Mouse (Mus musculus): ENCODE data around the gene Cd44.

Cd44 gene

DNA sequence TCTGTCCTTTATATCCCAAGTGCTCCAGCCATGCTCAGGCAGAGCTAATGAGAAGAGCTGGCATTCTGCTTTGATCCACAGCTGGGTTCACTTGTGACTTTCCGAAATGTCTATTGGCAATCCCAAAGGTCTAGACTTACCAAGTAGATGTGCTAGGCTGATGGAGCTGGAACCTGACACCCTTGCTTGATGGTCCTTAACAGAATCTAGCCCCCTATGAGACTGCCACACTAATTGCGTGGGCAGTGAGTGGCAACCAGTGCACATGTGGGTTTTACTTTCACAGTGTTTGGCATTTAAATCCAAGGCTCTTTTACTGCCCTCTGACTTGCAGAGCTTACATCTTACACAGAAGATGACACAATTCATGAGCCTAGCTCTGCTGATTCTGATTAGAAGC lies 29.0 kb downstream of the Cd44 start:
- DNase-seq (ENCODE audit: low read depth, low spot score), result no peak

- no peak for DNase-seq (ENCODE audit: low read depth, low spot score)
These were observed 33.0 kb downstream of the Cd44 start for GRCm38 (mm10) chr2:102868444-102868843.

- DNase-seq (ENCODE audit: low read depth, low spot score), result no peak
These were observed 33.9 kb downstream of the Cd44 start for GRCm38 (mm10) chr2:102867396-102868088.

GRCm38 (mm10) chr2:102866594-102866993 lies 34.9 kb downstream of the Cd44 start:
- no peak for DNase-seq (ENCODE audit: low read depth, low spot score)

DNA sequence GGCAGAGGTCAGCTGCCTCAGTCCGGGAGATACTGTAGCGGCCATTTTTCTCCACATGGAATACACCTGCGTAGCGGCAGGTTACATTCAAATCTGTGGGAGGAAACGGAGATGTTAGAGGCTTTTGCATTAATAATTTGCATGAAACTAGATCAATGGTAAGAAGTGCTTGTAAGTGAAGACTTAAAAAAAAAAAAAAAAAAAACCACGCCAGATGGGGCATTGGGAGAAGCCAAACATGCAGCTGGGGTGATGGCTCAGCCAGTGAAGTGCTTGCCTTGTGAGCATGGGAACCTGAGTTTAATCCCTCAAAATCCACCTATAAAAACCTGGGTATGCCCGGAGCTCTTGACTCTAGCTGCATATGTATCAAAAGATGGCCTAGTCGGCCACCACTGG lies 36.1 kb downstream of the Cd44 start:
- DNase-seq (ENCODE audit: low read depth, low spot score), result no peak

DNA sequence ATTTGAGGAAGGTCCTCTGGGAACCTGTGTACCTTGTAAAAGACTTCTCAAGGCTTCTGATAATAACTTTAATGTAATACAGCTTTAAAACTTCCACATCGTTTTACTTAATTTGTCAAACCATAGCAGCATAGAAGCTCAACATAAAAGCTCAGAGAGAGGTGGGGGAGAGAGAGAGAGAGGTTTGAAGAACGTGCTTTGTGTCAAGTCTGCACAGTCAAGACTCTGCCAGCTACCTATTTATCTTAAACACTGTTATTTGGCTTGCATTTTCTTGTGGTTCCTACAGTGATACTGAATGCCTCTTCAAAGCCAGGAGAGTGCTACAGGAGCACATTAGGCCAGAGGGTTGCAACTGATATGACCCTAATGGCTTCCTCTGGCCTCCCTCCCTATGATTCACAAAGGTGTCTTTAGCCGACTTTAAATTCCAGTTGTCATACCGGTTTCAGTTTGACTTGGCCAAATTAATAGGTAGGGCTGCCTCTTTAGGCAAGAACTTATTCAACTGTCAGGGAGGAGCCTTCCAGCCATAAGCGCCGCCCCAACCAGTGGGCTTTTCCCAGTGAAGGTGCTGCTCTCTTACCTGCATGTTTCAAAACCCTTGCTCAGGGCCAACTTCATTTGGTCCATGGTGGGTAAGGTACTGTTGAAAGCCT lies 36.6 kb downstream of the Cd44 start:
- no peak for DNase-seq (ENCODE audit: low read depth, low spot score)

- DNase-seq (ENCODE audit: low read depth, low spot score), result no peak
These were observed 37.4 kb downstream of the Cd44 start for GRCm38 (mm10) chr2:102864036-102864435.

- DNase-seq (ENCODE audit: low read depth, low spot score), result no peak
These were observed 37.9 kb downstream of the Cd44 start for GRCm38 (mm10) chr2:102863583-102863982.

- DNase-seq (ENCODE audit: low read depth, low spot score), result no peak
These were observed 38.8 kb downstream of the Cd44 start for GRCm38 (mm10) chr2:102862706-102863105.

DNA sequence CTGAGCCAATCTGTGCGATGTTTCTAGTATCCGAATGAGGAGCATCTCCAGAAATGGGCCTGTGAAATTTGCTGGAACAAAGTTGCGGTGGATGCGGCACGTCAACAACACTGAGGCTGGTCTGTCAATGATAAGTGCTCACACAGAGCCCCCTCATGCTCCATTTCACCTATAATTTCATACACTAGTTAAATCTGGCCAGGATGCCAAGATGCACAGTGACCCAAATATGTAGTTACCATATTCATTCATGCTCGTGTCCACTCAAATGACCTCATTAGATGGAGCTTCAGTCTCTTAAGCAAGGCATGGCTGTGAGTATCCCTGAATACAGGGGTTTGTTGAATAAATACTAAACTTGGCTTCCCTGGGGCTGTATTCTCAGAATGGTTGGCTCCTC lies 43.2 kb downstream of the Cd44 start:
- no peak for DNase-seq (ENCODE audit: low read depth, low spot score)

GRCm38 (mm10) chr2:102853297-102853696 lies 48.2 kb downstream of the Cd44 start:
- DNase-seq (ENCODE audit: low read depth, low spot score), result no peak

DNA sequence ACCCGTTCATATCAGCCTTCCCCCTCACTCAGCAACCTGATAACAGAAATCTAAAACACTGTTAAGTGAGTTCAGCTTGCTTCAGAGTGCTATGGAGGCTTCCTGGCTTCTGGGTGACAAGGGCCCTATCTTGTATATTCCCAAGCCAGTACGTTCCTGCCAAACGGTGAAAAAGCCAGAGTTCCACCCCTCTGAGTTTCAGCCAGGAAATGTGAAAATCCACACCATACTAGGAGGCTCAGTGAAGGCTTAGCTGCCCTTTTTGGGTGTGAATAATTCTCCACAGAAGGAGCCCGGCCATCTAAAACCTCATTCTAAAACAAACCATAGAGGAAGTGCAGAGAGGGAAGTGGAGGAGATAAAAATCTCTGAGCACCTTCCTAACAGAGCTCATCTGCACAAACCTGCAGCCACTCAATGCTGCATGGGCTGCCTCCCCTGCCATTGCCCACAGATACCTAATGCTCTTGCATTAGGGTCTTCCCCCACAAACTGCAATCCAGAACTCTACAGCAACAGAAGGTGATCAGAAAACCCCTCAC lies 49.5 kb downstream of the Cd44 start:
- DNase-seq (ENCODE audit: low read depth, low spot score), result no peak

DNA sequence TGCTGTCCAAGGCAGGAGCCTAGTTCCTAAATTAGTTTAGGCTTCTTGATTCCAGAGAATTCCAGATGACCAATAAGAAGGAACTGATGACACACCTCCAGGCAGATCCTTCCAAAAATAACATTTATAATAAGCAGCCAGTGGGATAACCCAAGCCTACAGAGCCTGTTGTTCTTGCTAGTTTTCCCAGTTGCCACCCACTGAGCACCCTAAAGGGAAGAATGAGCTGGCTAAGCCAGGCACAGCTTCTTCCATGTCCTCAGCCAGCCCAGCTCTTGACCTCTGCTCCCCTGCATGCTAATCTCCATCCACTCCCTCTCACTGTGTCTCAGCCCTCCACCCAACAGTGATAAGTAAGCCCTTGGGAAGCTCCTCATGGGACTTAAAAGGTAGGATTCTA lies 51.4 kb downstream of the Cd44 start:
- peak; percentile 12 for DNase-seq (ENCODE audit: low read depth, low spot score)

DNA sequence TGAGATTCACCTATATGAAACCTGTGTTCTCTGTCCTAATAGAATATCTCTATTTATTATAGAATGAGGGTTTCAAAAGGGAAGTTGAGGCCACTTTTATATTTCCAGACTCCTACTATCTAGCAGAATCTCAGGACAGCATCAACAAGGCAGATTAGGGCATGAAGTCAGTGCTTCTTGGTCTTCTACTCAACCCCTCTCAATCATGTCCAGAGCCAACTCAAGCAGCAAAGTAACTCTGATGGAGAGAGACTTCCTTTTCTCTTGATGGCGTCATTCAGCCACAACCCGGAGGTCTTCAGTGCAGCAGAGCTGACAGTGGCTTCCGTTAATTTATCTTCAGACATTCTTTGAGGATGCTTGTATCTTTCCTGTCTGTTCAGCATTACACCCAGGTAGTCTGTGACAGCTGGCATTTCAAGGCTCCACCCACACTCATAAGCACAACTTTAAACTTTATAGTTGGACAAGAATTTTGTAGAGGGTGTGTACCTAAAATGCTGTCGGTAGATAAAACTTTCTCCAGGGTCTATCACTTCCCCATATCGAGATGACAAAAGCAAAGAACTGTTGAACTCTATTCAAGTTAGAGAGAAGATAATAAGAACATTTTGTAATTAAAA lies 52.5 kb downstream of the Cd44 start:
- no peak for DNase-seq (ENCODE audit: low read depth, low spot score)

- no peak for DNase-seq (ENCODE audit: low read depth, low spot score)
These were observed 60.2 kb downstream of the Cd44 start for GRCm38 (mm10) chr2:102841231-102841630.

GRCm38 (mm10) chr2:102838179-102838578 lies 63.3 kb downstream of the Cd44 start:
- DNase-seq (ENCODE audit: low read depth, low spot score), result peak; percentile 7

- DNase-seq (ENCODE audit: low read depth, low spot score), result no peak
These were observed 69.9 kb downstream of the Cd44 start for GRCm38 (mm10) chr2:102831547-102831946.

- no peak for DNase-seq (ENCODE audit: low read depth, low spot score)
These were observed 72.3 kb downstream of the Cd44 start for GRCm38 (mm10) chr2:102829201-102829600.

GRCm38 (mm10) chr2:102828381-102828780 lies 73.1 kb downstream of the Cd44 start:
- no peak for DNase-seq (ENCODE audit: low read depth, low spot score)

GRCm38 (mm10) chr2:102827841-102828240 lies 73.6 kb downstream of the Cd44 start:
- DNase-seq (ENCODE audit: low read depth, low spot score), result no peak

GRCm38 (mm10) chr2:102825961-102826633 lies 75.4 kb downstream of the Cd44 start:
- no peak for DNase-seq (ENCODE audit: low read depth, low spot score)

GRCm38 (mm10) chr2:102822036-102822435 lies 79.4 kb downstream of the Cd44 start:
- no peak for DNase-seq (ENCODE audit: low read depth, low spot score)
